Mouse (Mus musculus): Measurements from ENCODE around the gene Plcl1.

The Plcl1 gene

DNA sequence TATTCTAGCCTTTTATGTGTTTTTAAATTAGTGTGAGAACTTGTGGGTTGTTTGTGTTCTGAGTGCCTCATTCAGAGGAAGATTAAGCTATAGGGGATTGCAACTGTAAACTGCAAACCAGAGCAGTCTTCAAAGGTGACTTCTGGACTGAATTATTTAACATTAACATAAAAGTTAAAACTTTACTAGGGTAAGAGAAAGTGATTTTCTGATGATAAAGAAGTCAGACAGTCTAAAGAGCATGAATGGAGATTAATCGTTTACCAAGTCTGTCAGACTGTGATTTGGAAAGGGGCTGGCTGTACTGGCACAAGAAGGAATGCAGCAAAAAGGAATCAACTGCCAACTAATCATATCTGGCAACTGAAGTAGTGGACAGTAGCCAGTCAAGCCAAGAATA, 301.2 kb downstream of the Plcl1 start:
- DNase-seq, result no peak

DNA sequence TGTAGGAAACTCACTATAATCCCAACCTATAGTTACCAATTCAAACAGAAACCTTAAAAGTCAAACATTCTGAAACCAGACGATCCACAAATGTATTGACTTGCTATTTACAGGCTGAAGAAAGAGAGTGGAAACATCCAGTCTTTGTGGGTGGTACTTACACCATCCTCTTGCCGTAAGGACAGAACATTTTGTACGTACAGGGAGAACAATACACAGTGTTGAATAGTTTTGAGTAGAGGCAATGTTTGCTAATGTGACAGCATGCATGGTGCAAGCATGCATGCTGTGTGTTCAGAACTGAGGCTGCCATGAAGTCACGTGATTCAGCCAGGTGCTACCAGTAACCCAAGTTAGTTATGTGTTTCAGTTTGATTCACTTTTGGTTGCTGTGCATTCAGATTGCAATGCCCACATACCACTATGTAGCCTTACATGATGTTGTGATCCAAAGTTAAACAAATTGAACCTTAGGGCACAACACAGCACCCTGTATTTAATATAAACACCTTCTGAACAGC, 311.6 kb downstream of the Plcl1 start:
- DNase-seq, result no peak

DNA sequence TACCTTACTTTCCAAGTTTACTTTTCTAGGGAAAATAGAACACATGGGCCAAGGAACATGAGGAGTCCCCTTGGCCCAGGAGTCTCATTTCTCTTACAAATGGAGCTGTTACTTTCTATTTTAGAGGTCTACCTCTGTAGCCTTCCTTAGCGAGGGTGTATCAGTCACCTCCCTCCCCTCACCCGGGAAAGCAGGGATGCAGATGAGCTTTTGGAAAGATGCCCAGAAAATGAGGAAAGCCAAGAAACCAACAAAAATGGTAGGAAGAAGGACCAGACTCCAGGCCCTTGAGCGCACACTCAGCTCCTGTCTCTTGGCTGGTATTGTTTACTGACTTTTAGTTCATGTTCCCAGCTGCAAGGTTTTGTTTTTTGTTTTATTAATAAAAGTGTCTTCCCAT, 319.7 kb downstream of the Plcl1 start:
- DNase-seq, result no peak

DNA sequence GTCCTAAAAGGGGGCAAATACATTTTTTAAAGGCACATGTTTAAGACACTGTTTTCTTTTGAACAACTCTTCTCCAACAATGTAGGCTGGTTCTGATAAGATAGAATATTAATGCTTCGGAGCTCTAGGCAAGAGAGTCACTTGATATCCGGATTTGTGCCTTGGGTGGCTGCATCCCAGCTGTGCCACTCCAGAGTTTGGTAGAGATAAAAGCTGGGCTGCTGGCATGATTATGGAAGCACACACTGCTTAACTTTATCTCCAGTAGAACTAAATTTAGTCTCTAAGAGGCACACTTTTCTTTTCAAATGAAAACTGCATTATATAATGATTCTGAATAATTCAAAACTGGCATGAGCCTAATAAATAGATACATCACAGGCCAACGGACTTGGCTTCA, 323.6 kb downstream of the Plcl1 start:
- no peak for DNase-seq

DNA sequence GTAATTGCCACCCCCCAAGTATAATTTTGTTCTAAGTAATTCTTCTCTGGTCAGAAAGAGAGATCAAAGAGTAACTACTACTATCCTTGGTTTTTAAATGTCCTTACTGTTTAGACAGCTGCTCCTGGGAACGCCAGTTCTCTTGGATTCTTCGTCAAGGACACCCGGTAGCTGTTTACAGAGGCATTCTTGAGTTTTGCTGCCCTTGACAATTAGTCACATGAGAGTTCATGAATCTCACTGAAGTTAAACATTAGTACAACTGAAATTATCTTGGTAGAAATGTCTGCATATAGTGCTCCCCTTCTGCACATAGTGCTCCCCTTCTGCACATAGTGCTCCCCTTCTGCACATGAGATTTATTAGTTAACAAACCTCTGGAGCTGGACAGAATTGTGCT, 327.2 kb downstream of the Plcl1 start:
- DNase-seq, result no peak

DNA sequence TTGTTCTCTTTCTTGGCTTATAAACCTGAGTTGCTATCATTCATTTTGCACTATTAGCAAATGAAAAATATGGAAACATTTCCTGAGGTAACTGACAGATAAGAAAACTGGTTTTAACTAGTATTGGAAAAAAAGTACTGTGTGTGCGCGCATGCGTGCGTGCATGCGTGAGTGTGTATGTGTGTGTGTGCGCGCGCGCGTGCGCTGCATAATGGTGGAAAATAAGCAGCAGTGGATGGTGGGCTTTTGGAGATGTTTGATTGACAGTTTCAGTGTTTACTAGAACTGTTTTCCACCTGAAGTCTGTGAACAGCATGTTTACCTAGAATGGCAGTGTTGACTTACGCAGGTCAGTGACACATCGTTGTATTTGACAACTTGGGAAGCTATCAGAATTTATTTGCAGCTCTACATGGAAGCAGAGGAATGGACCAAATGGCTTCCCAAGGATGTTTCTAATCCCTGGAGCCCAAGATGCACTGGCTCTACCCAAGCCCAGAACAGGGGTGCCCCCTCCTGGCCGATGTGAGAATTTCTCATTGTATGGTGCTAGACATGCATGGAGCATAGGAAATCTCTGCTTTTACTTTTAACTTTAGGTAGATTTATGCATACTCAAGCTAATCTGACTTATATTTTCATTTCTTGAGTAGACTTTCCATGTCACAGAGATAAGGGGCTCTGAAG, 330.5 kb downstream of the Plcl1 start:
- DNase-seq, result peak; percentile 85

DNA sequence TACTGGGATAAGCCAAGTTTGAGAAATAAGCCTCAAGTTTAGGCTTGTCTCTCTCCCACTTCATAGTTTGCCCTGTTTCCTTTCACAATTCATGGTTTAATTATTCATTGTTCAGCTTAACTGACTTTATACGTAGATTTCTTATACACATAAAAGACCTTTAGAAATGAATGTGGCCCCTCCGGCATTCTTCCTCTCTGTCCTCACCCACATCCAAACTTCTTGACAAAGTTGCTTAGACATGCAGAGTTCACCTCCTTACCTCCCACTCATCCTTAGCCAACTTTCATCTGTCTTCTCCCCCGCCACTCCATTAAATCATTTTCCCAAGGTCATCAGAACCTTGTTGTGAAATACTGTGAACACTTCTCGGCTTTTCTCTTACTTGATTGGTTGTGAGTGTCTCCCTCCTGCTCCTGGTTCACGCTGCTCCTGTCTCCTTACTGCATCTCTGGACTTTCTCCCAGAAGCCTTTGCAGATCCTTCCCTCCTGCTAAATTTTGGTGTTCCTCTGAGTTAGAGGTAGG, 331.1 kb downstream of the Plcl1 start:
- no peak for DNase-seq

DNA sequence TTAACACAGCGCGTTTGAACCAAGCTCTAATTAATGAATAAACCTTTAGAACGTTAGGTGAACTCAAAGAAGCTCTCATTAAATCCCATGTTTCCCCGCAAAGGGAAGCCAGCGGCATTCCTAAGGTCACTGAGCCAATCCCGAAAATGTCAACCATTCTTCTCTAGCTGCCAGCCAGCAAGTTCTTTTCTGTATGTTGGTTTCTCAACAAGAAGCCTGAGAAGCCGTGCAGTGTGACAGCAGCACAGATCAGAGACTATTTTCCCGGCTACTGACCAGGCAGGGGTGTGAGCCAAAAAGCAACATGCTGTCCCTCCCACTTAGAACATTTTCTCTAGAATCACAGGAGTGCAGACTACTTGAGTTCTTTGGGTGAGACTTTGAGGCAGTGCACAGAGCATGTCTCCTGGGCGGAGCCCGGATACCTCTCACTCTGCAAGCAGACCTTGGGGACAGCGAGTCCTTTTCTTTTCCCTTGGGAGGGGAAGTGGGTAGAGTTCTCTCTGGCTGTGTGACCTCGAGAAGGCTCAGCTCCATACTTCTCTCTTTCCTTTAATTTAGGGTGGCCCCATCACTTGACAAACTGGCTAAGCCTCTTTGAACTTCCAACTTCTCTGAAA, 333.1 kb downstream of the Plcl1 start:
- no peak for DNase-seq

DNA sequence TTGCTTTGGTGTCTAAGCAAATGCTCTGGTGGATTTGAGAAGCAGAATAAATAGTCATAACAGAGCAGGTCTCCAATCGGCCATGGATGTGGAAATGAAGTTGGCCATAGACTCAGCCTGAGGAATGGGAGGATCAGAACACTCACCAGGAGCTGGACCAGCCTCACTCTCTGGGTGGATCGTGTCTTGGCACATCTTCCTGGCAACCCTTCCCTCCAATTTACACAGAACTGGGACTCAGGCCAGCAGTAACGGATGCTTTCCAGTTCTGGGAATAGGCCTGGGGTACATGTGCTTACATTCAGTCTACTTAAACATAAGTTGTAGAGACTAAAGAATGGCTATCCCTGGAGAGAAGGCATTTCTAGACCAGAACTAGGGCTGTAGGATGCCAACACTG, 336.2 kb downstream of the Plcl1 start:
- peak; percentile 66 for DNase-seq

DNA sequence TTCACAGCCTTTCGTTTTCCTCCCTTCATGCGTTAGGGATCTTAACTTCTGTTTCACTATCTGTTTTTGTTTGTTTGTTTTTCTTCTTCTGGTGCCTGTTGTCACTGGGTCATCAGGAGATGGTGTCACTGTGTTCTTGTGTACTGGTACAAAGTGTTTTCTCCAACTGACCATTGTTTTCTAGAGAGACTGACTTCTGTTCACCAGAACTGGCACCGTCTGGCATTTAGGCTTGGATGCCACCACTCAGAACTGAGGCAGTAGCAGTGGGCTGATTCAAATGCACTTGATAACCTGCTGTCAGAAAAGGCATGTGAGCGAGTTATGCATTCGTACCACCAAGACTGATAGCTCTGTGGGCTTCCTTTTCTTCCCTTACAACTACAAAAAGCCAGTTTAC, 342.8 kb downstream of the Plcl1 start:
- no peak for DNase-seq

DNA sequence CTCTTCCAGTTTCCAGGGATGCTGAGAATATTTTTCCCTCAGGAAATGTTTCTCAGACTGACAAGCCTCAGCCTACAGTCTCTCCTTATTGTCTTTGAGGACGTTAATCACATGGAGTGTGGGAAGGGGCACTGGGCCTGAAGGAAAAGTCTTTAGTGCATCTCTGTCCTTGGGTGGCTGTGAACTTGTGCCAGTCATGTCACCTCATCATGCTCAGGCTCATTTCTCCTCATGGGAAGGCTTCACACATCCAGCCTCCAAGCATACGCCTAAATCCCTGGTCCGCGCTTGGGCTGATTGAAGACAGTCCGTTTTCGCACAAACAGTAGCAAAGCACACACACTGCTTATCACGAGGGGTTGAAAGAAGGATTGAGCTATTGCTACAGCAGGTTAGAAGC, 344.0 kb downstream of the Plcl1 start:
- DNase-seq, result no peak

DNA sequence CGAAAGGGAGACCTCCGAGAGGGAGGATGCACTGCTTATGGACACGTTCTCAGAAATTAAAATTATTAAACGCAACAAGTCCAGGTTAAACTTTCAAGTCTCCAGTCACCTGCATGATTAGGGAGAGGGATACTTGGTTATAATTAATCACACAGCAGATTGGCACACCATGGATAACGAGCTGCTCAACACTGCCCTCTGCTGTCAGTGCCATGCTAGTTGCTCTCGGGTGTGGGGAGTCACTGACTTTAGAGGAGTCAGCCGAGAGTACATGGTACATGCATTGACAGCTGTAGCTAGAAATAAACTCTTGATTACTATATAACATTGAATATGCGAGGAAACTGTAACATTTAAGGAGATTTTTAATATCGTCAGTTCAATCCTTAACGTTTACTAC, 350.0 kb downstream of the Plcl1 start:
- peak; percentile 62 for DNase-seq

DNA sequence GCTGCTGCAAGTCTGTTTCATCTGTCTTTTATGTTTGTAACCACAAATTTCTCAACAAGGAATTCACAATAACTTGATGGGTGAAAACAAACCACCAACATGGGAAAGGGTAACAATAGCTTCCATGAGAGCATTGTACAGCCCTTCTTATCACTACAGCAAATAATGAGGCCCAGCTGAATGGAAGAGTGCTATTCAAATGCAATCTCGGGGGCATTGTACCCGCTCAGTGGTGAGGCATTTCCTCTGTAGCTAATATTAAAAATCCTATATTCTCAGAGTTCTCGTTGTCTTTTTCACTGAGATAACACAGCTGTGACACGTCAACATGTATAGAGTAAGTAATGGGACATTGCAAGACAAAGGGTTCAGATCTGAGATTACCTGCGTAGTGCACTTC, 356.6 kb downstream of the Plcl1 start:
- no peak for DNase-seq

DNA sequence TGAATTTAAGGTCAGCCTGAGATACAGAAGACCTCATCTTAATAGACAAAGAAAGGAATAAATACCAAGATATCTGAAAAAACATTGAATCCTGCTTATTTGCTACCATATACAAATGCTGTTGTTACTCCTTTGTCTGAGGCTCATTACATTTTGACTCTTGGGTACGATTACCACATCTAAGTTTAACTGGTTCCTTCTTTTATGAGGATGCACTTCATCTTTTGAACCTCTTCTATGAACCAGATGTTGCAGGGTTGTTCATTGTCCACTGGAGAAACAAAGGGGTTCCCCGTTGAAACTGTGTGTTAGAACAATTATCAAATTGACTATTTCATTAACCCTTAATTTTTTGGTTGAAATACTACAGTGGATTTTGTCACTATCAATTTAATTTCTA, 357.4 kb downstream of the Plcl1 start:
- DNase-seq, result no peak

DNA sequence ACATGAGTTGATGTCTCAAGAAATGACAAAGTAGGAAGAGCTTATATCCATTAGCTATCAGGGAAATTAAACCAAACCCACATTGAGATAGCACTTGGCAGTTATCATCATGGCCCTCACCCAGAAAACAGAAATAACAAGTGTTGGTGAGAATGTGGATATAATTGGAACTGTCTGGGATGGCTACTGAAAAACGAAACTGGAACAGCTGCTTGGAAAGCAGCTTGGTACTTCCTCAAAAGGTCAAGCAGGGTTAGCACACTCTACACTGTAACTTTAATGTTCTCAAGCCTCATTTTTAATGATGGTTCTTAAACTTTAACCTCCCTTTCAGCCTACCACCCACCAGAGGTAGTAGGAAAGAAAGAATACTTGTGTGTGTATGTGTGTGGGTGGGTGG, 361.0 kb downstream of the Plcl1 start:
- no peak for DNase-seq

DNA sequence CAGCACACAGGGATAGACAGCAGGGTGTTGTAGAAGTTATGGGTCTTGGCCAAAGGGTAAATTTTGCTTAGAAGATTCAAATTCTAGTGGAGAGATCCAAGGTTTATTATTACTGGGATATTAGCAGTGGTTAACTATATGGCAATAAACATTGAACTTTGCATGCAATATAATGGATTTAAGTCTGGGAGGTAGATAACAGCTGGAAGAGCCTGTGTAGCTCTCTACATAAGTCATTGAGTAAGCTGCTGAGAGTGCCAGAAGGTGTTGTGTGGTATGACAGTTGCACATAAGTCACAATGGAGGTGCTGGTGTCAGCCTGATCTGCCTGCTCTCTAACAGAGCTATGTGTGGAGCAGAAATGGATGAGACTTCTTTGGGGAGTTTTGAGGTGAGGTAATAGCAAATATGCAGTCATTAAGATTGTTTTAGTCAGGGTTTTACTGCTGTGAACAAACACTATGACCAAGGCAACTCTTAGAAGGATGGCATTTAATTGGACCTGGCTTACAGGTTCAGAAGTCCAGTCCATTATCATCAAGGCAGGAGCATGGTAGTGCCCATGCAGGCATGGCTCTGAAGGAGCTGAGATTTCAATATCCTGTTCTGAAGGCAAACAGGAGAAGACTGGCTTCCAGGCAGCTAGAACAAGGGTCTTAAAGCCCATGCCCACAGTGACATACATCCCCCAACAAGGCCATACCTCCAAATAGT, 364.5 kb downstream of the Plcl1 start:
- no peak for DNase-seq

DNA sequence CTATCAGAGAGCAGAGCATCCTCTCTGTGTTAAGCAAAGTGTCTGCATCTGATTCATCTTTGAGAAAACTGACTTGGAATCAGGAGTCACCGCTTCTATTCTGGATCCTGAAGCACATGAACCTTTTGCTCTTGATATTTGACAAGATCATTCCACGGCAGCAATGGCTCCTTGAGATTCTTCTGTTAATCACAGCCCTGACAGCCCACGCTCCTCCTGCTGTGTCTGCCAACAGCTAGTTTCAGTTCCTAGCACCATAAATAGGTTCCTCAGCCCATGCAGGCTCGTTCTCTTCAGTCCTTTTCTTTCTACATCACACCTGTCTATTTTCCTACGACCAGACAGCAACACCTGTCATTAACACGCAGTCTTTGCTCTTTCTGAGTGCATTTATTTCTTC, 387.1 kb downstream of the Plcl1 start:
- peak; percentile 3 for DNase-seq

All from right cerebral cortex, postnatal 4 days (tissue).